Mouse (Mus musculus): Measurements from ENCODE around the gene Ntm.

DNA sequence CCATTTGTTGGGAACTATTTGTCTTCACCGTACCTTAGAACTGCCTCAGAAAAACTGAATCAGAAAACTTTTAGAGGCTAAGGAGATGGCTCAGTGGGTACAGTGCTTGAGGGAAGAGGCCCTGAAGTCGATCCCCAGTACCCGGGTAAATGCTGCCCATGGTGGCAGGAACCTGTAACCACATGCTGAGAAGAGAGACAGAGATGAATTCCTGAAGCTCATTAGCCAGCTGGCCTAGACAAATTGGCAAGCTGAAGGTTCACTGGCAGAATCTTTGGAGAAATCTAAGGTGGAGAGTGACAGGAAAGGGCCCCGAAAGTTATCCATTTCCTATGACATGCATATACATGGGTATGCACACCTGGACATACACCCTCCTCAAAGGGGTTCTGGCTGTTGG lies 605.1 kb downstream of the Ntm start:
- TF ChIP-seq CTCF (IDR thresholded peaks at IDR 0.05; ENCODE audit: control insufficient read depth, insufficient read depth, low read length): no peak
- no peak for TF ChIP-seq POLR2A (IDR thresholded peaks at IDR 0.05; ENCODE audit: borderline replicate concordance, control insufficient read depth, low read depth, low read length)

Data from bone marrow, adult 2 months (tissue).